Comparison of ENCODE assay signal across 8 mouse cellular contexts in genomic region chr11:69094697-69095429, GRCm38 (mm10). TPM values are rescaled to one million over a fixed set of nuclear protein-coding genes. Genes with fewer than 3 reads are reported as not detected.
DNase-seq lines count a peak whose midpoint lies in the region; ATAC-seq and TF ChIP-seq lines count a peak whose summit lies in the region.

Gene Per1, plus strand, starts transcription at chr11:69095217.

- TF ChIP-seq CTCF in kidney, adult 2 months (conservative IDR thresholded peaks at IDR 0.05; ENCODE audit: insufficient read depth, insufficient read length, low read depth, low read length), result no peak

- peak; percentile 92 for TF ChIP-seq POLR2A in kidney, adult 2 months (IDR thresholded peaks at IDR 0.05; ENCODE audit: low read depth, low read length)

- H3K9ac ChIP-seq in embryonic facial prominence, embryonic 13.5 days, result peak within 1 kb of the TSS; percentile 81
- H3K9ac ChIP-seq in limb, embryonic 13.5 days, result peak within 1 kb of the TSS; percentile 77
- peak within 1 kb of the TSS; percentile 49 for H3K9ac ChIP-seq in midbrain, embryonic 16.5 days (ENCODE audit: low read depth, low read length)

- H3K4me1 ChIP-seq in embryonic facial prominence, embryonic 13.5 days, result peaks cover 59% of the 10 kb centered on the region
- peaks cover 22% of the 10 kb centered on the region for H3K4me1 ChIP-seq in kidney, adult 2 months (ENCODE audit: control insufficient read depth, insufficient read depth, low read length)
- H3K4me1 ChIP-seq in limb, embryonic 13.5 days, result peaks cover 58% of the 10 kb centered on the region
- peaks cover 56% of the 10 kb centered on the region for H3K4me1 ChIP-seq in midbrain, embryonic 16.5 days (ENCODE audit: control insufficient read depth, insufficient read depth, low read length)

- H3K36me3 ChIP-seq in embryonic facial prominence, embryonic 13.5 days, result peaks cover 31% of the 10 kb centered on the region
- H3K36me3 ChIP-seq in kidney, adult 2 months (ENCODE audit: control insufficient read depth, insufficient read depth, low read length), result no peaks in the 10 kb centered on the region
- H3K36me3 ChIP-seq in limb, embryonic 13.5 days, result peaks cover 29% of the 10 kb centered on the region
- H3K36me3 ChIP-seq in midbrain, embryonic 16.5 days (ENCODE audit: control insufficient read depth, insufficient read depth, low read length), result peaks cover 7% of the 10 kb centered on the region; the same call in 1 of the 2 replicates

- under 1% methylated on average over 37 of the region's 37 CpGs for WGBS in embryonic facial prominence, embryonic 13.5 days
- under 1% methylated on average over 37 of the region's 37 CpGs for WGBS in kidney, adult 2 months
- WGBS in limb, embryonic 13.5 days, result under 1% methylated on average over 37 of the region's 37 CpGs
- under 1% methylated on average over 37 of the region's 37 CpGs for WGBS in midbrain, embryonic 16.5 days

- ATAC-seq in embryonic facial prominence, embryonic 13.5 days (ENCODE audit: insufficient number of reproducible peaks, insufficient read depth, low FRiP score, low TSS enrichment, low read depth), result peak; percentile 91
- peak; percentile 93 for ATAC-seq in limb, embryonic 13.5 days (ENCODE audit: low FRiP score, low read depth)
- peak; percentile 94 for ATAC-seq in midbrain, embryonic 16.5 days

- no peaks in the 10 kb centered on the region for H3K9me3 ChIP-seq in embryonic facial prominence, embryonic 13.5 days
- no peaks in the 10 kb centered on the region for H3K9me3 ChIP-seq in limb, embryonic 13.5 days
- H3K9me3 ChIP-seq in midbrain, embryonic 16.5 days (replicated peaks; ENCODE audit: control insufficient read depth, low read length, poor library complexity, severe bottlenecking), result no peaks in the 10 kb centered on the region

- peak within 1 kb of the TSS; percentile 98 for H3K4me2 ChIP-seq in embryonic facial prominence, embryonic 13.5 days
- peak within 1 kb of the TSS; percentile 98 for H3K4me2 ChIP-seq in limb, embryonic 13.5 days (replicated peaks)
- peak within 1 kb of the TSS; percentile 82 for H3K4me2 ChIP-seq in midbrain, embryonic 16.5 days (ENCODE audit: low read length)

- DNase-seq in 3134 (ENCODE audit: extremely low read depth, insufficient read length, low spot score), result peak; percentile 98
- DNase-seq in adrenal gland, postnatal 36 days, result peak; percentile 98
- DNase-seq in heart, adult 18-20 months, result peak; percentile 99 to 100
- peak; percentile 100 for DNase-seq in kidney, adult 2 months
- peak; percentile 90 to 98 for DNase-seq in spleen, postnatal 10 days (ENCODE audit: low spot score in 2 of 2)

- H3K4me3 ChIP-seq in embryonic facial prominence, embryonic 13.5 days, result peak within 1 kb of the TSS; percentile 67
- H3K4me3 ChIP-seq in kidney, adult 2 months (ENCODE audit: insufficient read depth, low read depth, low read length), result peak within 1 kb of the TSS; percentile 91
- H3K4me3 ChIP-seq in limb, embryonic 13.5 days, result peak within 1 kb of the TSS; percentile 69
- peak within 1 kb of the TSS; percentile 46 for H3K4me3 ChIP-seq in midbrain, embryonic 16.5 days (ENCODE audit: low read depth, low read length)

- peak within 1 kb of the TSS; percentile 94 for H3K27ac ChIP-seq in embryonic facial prominence, embryonic 13.5 days
- peak within 1 kb of the TSS; percentile 99 for H3K27ac ChIP-seq in kidney, adult 2 months (ENCODE audit: insufficient read depth, low read depth, low read length)
- peak within 1 kb of the TSS; percentile 92 for H3K27ac ChIP-seq in limb, embryonic 13.5 days
- H3K27ac ChIP-seq in midbrain, embryonic 16.5 days (ENCODE audit: low read length), result peak within 1 kb of the TSS; percentile 77

- H3K27me3 ChIP-seq in embryonic facial prominence, embryonic 13.5 days, result no peaks in the 10 kb centered on the region
- no peaks in the 10 kb centered on the region for H3K27me3 ChIP-seq in kidney, adult 2 months (replicated peaks; ENCODE audit: control insufficient read depth, insufficient read depth, low read length)
- H3K27me3 ChIP-seq in limb, embryonic 13.5 days, result no peaks in the 10 kb centered on the region
- no peaks in the 10 kb centered on the region for H3K27me3 ChIP-seq in midbrain, embryonic 16.5 days (ENCODE audit: control insufficient read depth, insufficient read depth, low read depth, low read length)

RNA-seq across cellular contexts. Expression of gene Per1, which starts in this region (rescaled TPM):
- 100 to 1,000 TPM; 112 to 153 TPM for total RNA-seq in adrenal gland, postnatal 36 days (2021)
- 11.1 and 11.5 TPM in 2 replicates for polyA plus RNA-seq in embryonic facial prominence, embryonic 13.5 days (2015; fragmentation: Nextera tagmentation; extraction: Ambion mirVana)
- 10 to 100 TPM; 38.8 to 48.5 TPM for total RNA-seq in heart, adult 18-20 months (2021)
- polyA plus RNA-seq in kidney, adult 2 months (2012; rRNA removed), result 13.5 and 14.7 TPM in 2 replicates
- polyA plus RNA-seq in limb, embryonic 13.5 days (2015; fragmentation: Nextera tagmentation; extraction: Ambion mirVana), result 9.3 and 12.0 TPM in 2 replicates
- 12.4 TPM in 2 replicates for polyA plus RNA-seq in midbrain, embryonic 16.5 days (2015; fragmentation: Nextera tagmentation; extraction: Ambion mirVana)

Comparison
In these comparisons a context has a peak if more than half of its experiments do, and no peak if none do; other contexts are left out.
1. Peak in every context shown above with its lines: DNase-seq, ATAC-seq, H3K4me3 ChIP-seq and H3K27ac ChIP-seq.